Mouse (Mus musculus): Measurements from ENCODE around the gene Lurap1.

The Lurap1 gene

GRCm38 (mm10) chr4:116151238-116151637, at the start of gene Lurap1:
Gene Lurap1 (minus strand): TSS chr4:116151338.
- in situ Hi-C loops (cut with MseI, MboI): no loop called here

DNA sequence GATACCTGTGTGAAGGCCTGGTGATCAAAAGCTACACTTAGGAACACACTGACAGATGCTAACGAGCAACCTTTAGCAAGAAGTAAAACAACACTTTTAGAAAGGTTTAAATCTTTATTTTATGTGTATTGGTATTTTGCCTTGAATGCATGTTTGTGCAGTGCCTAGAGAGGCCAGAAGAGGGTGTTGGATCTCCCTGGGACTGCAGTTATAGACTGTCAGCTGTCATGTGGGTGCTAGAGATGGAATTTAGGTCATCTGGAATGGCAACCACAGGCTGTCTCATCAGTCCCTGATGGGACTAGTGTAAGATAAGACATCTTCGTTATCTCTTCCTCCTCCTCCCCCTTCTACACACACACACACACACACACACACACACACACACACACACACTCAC, 47.3 kb upstream of the Lurap1 start:
- in situ Hi-C loops (cut with MseI, MboI): no loop called here

- in situ Hi-C loops (cut with MseI, MboI): no loop called here
Measured at GRCm38 (mm10) chr4:116193583-116194383, 42.6 kb upstream of the Lurap1 start.

DNA sequence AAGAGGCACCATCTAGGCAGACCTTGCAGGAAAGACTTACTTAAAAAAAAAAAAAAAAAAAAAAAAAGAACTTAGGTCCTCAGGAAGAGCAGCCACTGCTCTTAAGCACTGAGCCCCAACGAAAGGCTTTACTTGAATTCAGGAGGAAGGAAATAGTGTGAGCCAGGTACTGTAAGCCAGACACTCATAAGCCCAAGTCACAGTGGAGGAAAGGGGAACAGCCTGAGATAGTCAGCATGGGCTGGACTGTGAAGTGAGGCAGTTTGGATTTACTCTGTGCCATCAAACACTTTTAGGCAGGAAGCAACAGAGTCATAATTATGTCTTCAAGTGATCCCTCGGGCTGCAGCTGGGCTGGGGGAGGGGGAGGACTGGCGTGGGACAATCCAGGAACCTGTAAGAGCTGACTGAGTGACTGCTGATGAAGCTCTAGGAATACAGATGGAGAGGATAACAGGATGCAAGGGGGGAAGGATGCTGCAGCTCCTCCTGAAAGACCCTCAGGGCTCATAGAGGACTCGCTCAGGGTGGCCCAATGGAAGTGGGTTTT, 41.2 kb upstream of the Lurap1 start:
- in situ Hi-C loops (cut with MseI, MboI): no loop called here

DNA sequence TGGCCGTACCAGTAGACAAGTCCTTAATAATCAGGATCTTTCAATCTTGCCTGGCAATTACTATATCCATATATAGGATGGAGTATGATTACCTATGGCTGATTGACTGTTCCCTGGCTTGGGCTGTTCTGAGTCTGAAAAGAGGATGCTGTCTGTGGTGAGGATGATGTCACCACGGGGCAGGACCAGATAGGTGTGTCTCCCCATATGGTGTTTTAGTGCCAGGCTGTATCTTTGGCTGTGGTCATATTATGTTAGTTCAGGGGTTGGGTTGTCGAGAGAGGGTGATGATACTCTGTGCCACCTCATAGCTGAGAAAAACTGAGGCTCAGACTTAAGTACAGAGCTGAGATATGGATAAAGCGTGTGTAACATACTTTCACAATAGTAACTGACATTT, 33.9 kb upstream of the Lurap1 start:
- in situ Hi-C loops (cut with MseI, MboI): no loop called here

DNA sequence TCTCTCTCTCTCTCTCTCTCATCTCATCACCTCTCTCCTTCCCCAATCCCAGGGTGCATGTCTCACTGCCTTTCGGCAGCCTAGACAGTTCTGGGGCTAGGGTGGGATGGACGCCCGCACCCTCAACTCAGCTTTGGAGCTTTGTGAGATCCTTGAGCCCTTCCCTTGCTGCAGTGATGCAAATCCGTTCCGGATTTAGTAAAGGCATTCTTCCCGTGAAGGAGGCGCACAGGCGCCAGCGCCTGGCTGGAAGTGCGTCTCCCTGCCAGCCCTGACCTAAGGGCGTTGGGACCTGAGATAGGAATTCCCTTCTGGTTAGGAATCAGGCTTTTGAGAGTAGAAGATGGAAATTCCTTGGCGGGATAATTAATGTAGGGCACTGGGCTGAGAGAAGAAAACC, 31.6 kb upstream of the Lurap1 start:
- in situ Hi-C loops (cut with MseI, MboI): no loop called here

DNA sequence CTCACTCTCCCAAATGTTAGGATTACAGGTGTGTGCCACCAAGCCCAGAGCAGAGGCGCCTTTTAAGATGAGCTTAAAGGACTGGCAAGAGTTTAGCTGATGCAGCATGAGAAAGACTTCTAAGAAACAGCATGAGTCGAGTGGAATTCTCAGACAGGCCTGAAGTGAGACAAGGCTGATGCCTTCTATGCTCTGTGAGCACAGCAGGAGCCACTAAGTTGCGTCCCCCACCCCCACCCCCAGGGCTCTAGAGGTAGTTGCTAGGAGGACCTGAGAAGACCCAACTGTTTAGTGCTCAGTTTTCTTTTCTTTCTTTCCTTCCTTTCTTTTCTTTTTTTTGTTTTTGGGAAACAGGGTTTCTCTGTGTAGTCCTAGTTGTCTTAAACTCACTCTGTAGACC, 30.9 kb upstream of the Lurap1 start:
- in situ Hi-C loops (cut with MseI, MboI): no loop called here

- in situ Hi-C loops (cut with MseI, MboI): no loop called here
Measured at GRCm38 (mm10) chr4:116177140-116177539, 26.0 kb upstream of the Lurap1 start.

- in situ Hi-C loops (cut with MseI, MboI): no loop called here
Measured at GRCm38 (mm10) chr4:116176543-116176988, 25.4 kb upstream of the Lurap1 start.

GRCm38 (mm10) chr4:116175711-116176542, 24.8 kb upstream of the Lurap1 start:
- in situ Hi-C loops (cut with MseI, MboI): no loop called here

DNA sequence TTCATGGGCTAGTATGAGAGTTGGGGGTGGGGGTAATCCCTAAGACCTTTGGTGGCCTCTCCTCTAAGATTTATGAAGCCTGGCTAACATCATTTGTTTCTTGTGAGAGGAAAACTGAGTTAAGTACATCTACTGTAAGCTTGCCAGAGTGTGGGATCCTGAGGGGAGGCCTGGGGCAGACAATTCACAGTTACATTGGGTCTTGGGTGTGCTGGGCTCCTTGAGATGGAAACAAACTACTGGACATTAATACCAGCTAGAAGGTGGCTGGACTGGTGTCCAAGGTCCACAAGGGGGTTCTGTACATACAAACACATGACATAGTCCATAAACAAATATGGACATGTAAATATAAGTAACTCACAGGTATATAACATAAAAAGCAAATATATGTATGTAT, 24.0 kb upstream of the Lurap1 start:
- in situ Hi-C loops (cut with MseI, MboI): no loop called here

DNA sequence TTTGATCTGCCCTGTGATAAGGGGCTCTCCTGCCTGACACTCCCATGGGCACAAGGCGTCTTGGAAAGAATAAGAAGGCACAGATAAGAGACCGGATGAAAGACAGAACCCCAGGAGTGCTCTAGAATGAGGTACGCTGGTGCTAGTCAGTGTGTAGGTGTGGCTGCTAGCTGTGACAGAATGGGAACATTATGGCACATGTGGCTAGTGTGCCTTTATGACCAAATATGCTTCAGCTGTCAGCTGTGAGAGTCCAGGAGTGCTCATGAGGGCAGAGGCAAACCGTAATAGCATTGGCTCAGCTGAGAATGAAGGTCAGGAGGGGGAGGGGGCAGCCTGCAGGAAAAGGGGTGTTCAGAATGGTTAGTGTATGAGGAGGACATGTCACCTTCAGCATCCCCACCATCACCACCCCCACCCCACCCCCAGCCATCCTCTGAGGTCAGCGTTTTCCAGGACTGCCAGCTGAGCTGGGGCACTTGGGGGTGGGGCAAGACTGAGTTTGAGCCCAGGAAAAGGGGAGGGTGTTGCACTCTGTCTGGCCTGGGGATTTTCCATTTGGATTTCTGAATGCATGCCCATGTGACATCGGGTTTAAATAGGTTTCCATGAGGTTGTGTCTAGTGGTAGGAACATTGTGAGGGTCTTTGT, 23.5 kb upstream of the Lurap1 start:
- in situ Hi-C loops (cut with MseI, MboI): no loop called here

DNA sequence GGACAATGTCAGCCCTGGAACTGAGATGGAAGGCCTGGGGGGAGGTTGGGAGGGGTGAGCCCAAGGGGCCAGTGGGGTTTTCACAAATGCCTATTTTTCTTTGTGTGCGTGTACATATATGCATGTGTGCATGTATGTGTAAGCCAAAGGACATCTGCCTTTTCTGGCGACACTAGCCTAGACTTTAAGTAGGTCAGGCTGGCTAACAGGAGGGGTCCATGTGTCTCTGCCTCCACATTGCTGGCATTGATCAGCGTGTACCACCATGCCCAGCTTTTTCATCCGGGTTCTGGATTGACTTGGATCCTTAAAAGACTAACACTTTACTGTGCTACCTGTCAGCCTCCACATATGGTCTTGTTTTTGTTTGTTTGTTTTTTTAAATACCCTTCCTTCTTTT, 22.6 kb upstream of the Lurap1 start:
- in situ Hi-C loops (cut with MseI, MboI): no loop called here

- in situ Hi-C loops (cut with MseI, MboI): no loop called here
Measured at GRCm38 (mm10) chr4:116173072-116173471, 21.9 kb upstream of the Lurap1 start, which contains the start of the genes 1700042G07Rik and Gm49337. Gene 1700042G07Rik (plus strand): TSS chr4:116173372. Gene Gm49337 (plus strand): TSS chr4:116173384.

DNA sequence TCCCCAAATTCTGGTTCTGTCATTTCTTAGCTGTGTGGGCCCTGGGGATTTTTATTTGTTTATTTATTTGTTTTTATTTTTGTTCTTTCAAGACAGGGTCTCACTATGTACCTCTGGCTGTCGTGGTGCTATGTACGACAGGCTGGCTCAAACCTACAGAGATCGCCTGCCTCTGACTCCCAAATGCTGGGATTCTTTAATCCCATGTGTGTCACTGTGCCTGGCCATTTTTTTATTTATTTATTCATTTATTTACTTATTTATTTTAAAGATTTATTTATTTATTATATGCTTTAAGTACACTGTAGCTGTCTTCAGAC, 18.2 kb upstream of the Lurap1 start:
- in situ Hi-C loops (cut with MseI, MboI): no loop called here

- in situ Hi-C loops (cut with MseI, MboI): no loop called here
Measured at GRCm38 (mm10) chr4:116168617-116169352, 17.6 kb upstream of the Lurap1 start.

- in situ Hi-C loops (cut with MseI, MboI): no loop called here
Measured at GRCm38 (mm10) chr4:116167404-116167803, 16.3 kb upstream of the Lurap1 start, which contains the start of gene Tspan1. Gene Tspan1 (minus strand): TSS chr4:116167601.

- in situ Hi-C loops (cut with MseI, MboI): no loop called here
Measured at GRCm38 (mm10) chr4:116165708-116166407, 14.7 kb upstream of the Lurap1 start.

DNA sequence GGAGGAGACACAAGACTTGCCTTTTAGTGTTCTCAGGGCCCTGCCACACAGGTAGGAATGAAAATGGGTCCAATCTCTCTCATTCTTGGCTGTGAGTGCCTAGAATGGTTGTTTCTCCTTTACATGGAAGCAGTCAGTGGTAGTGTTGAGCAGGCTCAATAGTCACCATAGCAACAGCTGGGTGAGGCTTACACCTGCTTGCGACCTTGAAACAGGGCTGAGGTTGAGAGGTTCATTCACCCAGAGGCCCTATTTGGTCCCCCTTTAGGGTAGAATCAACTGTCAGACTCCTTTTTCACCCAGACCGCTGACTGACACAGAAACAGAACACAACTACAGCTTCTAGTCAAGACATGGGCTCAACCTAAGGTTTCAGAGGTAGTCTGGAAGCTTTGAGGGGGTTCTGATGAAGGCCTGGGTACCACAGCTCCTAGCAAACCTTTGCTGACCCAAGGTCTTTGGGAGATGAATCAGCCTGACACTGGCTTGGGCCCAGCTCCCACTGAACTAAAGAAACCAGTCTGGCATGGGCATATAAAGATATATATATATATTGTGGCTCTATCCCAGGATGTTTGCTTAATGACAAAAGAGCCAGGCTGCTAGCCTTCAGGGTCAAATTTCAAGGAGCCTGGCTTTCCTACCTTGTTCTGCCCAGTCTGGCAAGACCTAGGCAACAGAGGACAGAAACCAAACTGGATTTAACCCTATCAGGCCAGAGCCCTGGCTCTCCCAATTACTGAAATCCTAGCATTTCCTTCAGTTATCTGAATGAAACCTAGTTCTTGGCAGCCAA, 13.8 kb upstream of the Lurap1 start:
- in situ Hi-C loops (cut with MseI, MboI): no loop called here

DNA sequence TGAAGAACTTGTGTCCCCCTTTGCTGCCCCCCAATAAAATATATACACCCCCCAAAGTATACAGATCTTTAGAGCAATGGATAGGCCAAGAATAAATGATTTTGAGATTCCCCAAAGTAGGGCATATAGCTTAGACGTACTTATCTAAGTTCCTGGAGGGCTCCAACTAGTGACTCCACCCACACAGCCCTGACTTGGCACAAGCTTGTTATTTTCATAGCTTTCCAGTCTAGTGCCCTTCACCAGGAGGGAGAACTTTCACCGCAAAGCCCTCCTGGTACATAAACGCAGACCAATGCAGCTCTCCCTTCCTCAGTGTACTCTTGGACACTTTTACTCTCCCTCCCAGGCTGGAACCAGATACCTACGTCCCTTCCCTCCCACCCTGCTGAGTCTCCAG, 11.0 kb upstream of the Lurap1 start:
- in situ Hi-C loops (cut with MseI, MboI): no loop called here

All from mouse trophoblast stem cell (cell line).